Mouse (Mus musculus) adrenal gland, postnatal 36 days (tissue): ENCODE measurements at regions not wholly inside any gene's neighbourhood (a gene's known extent, or its start where the extent isn't known, plus 50 kb on each side); places are given as distances from the start of the nearest gene placed in this dataset.
A peak's percentile ranks its signal among the peaks of the same experiment; 100 is the strongest.

Source experiments
- DNase-seq, 2 experiments: peaks; one replicate each; pipeline ENCODE4 v3.0.0; 2021; ENCODE audit warnings: mixed read lengths in 1 of 2

DNA sequence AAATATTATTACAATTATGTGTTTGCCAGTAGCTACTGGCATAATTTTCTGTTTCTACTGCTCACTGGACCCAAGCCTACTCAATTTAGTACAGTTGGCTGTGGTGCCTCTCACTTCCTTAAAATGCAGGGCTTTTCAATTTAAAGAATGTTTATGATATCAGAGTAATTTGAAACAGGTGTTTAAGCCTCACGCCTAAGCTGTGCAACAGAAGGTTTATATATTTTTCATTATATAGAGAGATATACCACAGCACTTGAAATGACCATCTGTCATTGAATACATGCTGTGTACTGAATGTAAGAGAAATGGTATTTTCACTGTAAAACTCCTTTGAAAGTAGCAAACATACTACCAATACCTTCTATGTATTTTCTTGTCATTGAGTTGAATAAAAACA lies 376.8 kb downstream of the Otol1 start:
- DNase-seq: no peak

DNA sequence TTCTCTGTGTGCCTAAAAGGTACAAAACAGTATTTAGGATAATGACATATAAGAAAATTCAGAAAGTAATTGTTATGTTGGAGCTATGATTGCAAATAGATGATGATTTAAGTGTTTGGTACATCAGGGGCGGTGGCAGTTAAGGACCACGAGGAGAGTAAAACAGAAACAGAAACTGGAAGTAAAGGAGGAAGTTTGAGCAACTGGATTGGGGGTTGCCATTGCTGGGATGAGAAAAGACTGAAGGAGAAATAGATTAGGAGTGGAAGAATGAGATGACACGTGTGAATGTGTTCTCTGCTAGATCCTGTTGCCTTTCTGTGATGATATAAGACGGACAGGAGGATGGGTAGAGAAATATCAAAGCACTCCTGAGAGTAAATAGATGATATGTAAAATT lies 378.5 kb downstream of the Otol1 start:
- no peak for DNase-seq

- DNase-seq: no peak
Observed at GRCm38 (mm10) chr3:70401187-70401586, 393.8 kb downstream of the Otol1 start.

- peak in 1 of 2 experiments; percentile 1 for DNase-seq
Observed at GRCm38 (mm10) chr3:70406571-70406970, 399.2 kb downstream of the Otol1 start.

DNA sequence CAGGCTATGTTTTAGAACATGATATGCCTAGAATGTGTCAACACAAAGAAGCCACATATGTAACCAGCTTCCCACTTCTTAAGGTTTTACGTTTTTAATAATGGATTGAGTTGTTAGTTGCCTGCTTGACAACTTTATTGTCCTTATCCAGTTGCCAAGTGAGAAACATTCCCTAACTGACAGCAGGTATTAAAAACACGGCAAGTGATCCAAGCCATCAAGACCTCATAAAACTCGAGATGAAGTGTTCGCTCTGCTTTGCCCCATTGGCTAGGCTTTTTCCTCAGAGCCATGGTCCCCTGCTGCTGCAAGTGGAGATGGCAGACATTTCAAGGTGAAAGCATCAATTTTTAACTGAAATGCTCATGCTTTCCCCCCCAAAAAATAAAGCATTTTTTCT lies 410.9 kb downstream of the Otol1 start:
- no peak for DNase-seq

- no peak for DNase-seq
Observed at GRCm38 (mm10) chr3:70422016-70422415, 414.6 kb downstream of the Otol1 start.

GRCm38 (mm10) chr3:70422669-70423068 lies 415.3 kb downstream of the Otol1 start:
- no peak for DNase-seq

- DNase-seq: peak in 1 of 2 experiments; percentile 2
Observed at GRCm38 (mm10) chr3:70436671-70437070, 429.3 kb downstream of the Otol1 start.

DNA sequence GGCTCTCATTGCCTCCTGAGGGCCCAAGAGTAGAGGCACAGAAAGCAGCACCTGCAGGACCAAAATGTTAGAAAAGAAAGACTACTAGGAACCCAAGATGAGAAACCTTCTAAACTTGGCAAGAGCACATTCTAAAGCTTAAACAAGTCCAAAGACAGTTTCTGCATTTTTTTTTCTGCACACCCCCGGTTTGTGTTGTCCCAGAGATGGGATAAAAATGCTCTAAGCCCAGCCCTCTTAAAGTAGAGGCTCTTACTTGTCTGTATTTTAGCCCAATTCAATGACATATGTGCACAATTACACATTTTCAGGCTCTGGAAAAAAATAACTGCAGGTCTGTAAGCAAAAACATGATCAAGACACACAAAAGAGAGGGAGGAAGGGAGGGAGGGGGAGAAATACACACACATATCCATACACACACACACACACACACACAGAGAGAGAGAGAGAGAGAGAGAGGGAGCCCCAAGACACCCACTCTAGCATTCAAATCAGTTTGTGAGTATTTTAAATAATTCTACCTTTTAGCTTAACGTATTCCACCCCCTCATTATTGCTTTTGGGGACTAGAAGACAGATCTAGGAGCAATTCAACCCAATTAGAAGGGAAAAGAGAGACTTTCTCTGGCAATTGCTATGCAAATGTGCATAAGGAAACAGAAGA lies 449.9 kb downstream of the Otol1 start:
- DNase-seq: no peak

DNA sequence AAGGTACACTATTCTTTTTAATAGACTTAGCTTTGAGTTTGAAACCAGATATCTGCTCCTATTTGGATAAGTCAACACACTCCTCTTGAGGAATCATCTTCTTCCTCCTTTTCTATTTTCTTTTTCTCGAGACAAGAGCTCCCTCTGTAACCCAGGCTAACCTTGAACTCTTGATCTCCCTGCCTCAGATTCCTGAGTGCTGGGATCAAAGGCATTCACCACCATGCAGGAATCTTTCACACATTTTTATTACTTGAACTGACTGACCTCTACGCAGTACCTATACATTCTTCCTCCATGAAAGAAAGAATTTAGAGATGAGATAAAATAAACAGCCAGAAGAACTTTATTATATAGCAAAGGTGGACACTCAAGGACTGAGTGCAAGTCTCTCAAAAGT lies 453.4 kb downstream of the Otol1 start:
- DNase-seq: no peak

- no peak for DNase-seq
Observed at GRCm38 (mm10) chr3:70463221-70463620, 455.8 kb downstream of the Otol1 start.

- DNase-seq: peak; percentile 8 to 16
Observed at GRCm38 (mm10) chr3:70482521-70482920, 475.1 kb downstream of the Otol1 start.

GRCm38 (mm10) chr3:70483066-70483743 lies 475.8 kb downstream of the Otol1 start:
- no peak for DNase-seq

GRCm38 (mm10) chr3:70496431-70496830 lies 489.0 kb downstream of the Otol1 start:
- no peak for DNase-seq

- no peak for DNase-seq
Observed at GRCm38 (mm10) chr3:70500245-70500858, 492.9 kb downstream of the Otol1 start.

DNA sequence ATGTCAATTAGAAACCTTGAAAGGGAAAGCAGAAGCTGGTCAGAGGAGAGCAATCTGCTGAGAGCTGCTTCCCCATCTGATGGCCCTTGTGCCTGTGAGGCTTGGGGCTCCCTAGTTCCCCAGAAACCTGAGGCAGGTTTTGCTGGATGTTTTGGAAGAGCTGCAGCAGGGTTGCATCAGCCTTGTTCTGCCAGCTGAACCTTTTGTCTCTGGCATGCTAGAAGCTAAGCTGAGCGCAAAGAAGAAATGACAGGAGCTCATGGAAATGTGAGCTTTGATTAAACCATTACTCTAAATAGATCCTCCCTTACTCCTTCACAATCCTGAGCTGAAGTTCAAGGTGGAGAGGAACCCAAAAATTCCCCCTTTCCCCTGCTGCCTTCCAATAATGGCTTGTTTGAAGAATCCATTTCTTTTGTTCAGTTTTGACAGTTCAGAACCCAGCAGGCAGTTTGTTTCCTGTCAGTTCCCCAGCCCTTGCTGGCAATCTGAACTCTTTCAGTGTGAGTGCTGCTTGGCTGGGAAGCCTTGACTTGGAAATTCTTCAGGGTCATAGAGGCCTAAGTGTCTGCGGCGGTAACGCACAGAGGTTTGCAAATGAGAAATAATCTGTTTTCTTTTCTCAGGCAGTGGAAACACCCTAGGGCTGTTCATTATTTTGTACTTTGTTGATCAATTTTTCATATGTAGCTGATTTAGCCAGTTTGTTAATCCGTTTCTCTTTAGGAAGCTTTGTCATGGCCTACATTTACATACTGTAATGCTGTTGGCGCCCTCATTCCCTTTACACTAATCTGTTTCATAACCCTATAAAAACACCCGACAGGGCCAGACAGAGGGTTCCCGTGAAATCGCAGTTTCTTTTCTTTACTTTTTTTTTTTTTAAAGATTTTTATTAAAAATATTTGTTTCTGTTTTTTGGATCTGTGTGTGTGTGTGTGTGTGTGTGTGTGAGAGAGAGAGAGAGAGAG lies 493.9 kb downstream of the Otol1 start:
- DNase-seq: no peak

GRCm38 (mm10) chr3:70533593-70534321 lies 526.3 kb downstream of the Otol1 start:
- no peak for DNase-seq

- no peak for DNase-seq
Observed at GRCm38 (mm10) chr3:70535084-70535483, 527.7 kb downstream of the Otol1 start.

- DNase-seq: no peak
Observed at GRCm38 (mm10) chr3:70543911-70544310, 536.5 kb downstream of the Otol1 start.

DNA sequence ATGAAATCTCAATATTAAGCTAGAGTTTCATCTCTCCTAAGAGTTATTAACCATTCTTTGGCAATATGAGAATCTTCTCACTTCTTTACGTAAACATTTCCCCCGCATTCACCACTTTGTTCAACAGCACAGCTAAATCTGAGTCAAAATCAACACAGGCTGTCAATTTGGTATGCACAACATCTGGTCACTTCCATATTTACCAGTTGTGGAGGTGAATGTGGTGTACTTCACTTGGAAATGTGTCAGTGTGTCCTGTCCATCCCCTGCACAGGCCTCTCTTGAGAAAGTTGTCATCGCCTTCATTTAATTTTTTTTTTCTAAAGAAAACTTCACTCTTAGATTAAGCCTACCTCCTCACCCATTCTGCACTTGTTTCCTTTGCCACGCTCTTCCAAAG lies 550.4 kb downstream of the Otol1 start:
- DNase-seq: no peak

DNA sequence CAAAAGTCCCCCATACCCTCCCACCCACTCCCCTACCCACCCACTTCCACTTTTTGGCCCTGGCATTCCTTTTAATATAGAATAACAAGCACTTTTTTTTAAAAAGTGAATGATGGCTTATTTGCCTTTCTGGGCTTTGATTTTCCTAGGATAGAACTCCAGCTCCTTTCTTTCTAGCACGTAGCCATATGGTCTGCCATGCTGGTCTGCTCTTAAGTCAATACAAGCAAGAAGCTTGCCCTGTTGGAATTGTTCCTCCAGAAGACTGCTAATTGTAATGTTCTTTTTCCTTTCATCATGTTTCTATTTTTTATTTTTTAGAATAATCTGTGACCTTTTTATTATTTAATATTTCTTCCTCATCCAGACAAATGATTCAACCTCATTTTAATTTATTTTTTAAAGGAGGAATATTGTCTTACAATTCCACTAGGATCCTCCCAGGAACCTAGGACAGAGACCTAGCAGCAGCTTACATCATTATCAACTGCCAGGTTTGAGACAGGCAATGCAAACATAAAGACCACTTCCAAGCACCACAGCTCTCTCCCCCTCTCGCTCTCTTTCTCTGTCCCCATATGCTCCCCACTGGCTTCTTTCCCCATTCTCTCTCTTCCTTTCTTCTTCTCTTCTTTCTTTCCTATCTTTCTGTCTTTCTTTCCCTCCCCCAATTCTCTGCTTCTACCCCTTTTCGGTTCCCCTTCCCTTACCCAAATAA lies 558.9 kb downstream of the Otol1 start:
- no peak for DNase-seq
